Mouse (Mus musculus): ENCODE measurements around the gene Pramef6. TPM values are rescaled to one million over a fixed set of nuclear protein-coding genes. Genes with fewer than 3 reads are reported as not detected.
"Not testable (repeated sequence)": the region's sequence is repeated elsewhere in the genome, so short reads cannot be mapped to it uniquely, and the experiment has no call there.

Gene Pramef6
- polyA plus RNA-seq (2017; shearing (Covaris generic)), result not detected

GRCm38 (mm10) chr4:143900280-143900679 is at the start of gene Pramef6:
Gene Pramef6, minus strand, starts transcription at chr4:143900380.
- not testable (repeated sequence) for ATAC-seq

DNA sequence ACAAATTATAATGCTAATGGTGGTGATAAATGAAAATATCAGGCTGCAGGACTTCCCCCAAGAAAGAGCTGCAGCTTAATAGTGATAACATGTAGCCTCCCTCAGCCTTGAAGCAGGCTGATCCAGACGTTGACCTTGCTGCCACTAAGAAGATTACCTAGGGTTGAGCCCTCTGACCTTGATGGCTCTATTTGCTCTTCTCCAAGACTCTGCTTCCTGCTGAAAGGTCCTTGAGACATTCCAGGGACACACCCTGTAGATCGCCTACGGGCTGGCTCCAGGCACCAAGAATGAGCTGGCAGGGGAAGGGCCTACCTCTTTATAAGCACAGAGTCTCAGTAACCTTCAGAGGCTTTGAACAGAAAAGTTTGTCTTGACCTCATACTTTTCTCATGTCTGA is 5.8 kb downstream of the Pramef6 start:
- ATAC-seq, result not testable (repeated sequence)

DNA sequence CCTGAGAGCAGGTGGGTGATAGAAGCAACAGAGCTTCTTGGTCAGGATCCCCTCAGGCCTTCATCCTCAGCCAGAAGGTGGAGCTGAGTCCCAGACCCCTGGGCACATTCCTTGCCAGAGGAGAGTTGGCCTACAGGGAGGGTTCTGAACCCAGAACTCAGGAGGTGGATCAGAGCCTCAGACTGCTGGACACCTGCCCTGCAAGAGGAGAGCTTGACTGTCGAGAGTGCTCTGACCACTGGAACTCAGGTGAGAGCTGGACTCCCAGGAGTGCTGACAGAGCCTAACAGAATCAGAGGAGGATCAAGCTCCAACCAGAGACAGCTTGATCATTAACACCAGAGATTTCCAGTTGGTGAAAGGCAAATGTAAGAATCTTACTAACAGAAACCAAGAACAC is 17.8 kb downstream of the Pramef6 start:
- not testable (repeated sequence) for ATAC-seq

DNA sequence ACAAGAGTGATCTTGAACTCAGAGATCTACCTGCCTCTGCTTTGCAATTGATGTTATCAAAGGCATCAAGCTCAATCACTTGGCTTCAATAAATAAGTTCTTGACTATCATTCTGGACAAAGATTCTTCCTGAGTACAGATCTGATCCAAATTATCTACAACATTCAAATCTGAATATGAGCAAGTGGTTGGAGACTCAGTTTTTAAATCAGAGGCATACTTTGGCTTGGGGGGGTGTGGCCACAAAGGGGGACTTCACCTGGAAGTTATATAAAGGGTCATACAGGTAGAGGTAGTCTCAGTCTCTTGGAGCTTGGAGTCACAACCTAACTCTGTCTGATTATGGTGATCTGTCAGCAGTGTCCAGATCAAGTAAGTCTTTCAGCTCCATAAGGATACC is 54.0 kb downstream of the Pramef6 start, which contains the start of gene Gm13103:
Gene Gm13103, plus strand, starts transcription at position 301 of the 400 bp plus-strand sequence.
- not testable (repeated sequence) for ATAC-seq

Other genes starting within 250 kb of the Pramef6 start
- not detected for gene Gm13088, start 243.1 kb downstream of the Pramef6 start, polyA plus RNA-seq (2017; shearing (Covaris generic))
- under 1 TPM in 1 of 2 experiments, not detected in 1; 0.30 TPM for gene Gm13089, start 197.7 kb downstream of the Pramef6 start, polyA plus RNA-seq (2017; shearing (Covaris generic))
- under 1 TPM in 1 of 2 experiments, not detected in 1; 0.16 TPM for gene Gm13078, start 180.9 kb downstream of the Pramef6 start, polyA plus RNA-seq (2017; shearing (Covaris generic))
- gene Gm13023, start 111.0 kb downstream of the Pramef6 start, polyA plus RNA-seq (2017; shearing (Covaris generic)), result not detected
- not detected for gene Gm13084, start 84.3 kb downstream of the Pramef6 start, polyA plus RNA-seq (2017; shearing (Covaris generic))
- gene Gm13103, start 53.9 kb downstream of the Pramef6 start, polyA plus RNA-seq (2017; shearing (Covaris generic)), result not detected
- not detected for gene Pramef25, start 50.6 kb upstream of the Pramef6 start, polyA plus RNA-seq (2017; shearing (Covaris generic))
- gene Gm13101, start 66.6 kb upstream of the Pramef6 start, polyA plus RNA-seq (2017; shearing (Covaris generic)), result not detected
- gene Pramef17, start 94.0 kb upstream of the Pramef6 start, polyA plus RNA-seq (2017; shearing (Covaris generic)), result not detected
- under 1 TPM in 1 of 2 experiments, not detected in 1; 0.24 TPM for gene Pramel4, start 158.7 kb upstream of the Pramef6 start, polyA plus RNA-seq (2017; shearing (Covaris generic))
- not detected for gene Gm13102, start 206.1 kb upstream of the Pramef6 start, polyA plus RNA-seq (2017; shearing (Covaris generic))

Measured in activated CD4-positive, CD25-positive, alpha-beta regulatory T cell, adult 4 months (primary cell).